Mouse (Mus musculus) macrophage (primary cell): ENCODE measurements around the gene Bag6. TPM values are rescaled to one million over a fixed set of nuclear protein-coding genes. Genes with fewer than 3 reads are reported as not detected.

Experiments
- H3K27ac ChIP-seq: fragments of 350-480 bp; formaldehyde crosslinking; 2 replicates; pipeline ENCODE4 v1.9.0; 2021
- H3K36me3 ChIP-seq: fragments of 350-480 bp; formaldehyde crosslinking; 2 replicates; pipeline ENCODE4 v1.9.0; 2021; ENCODE audit errors: inconsistent target
- H3K4me3 ChIP-seq: fragments of 350-480 bp; formaldehyde crosslinking; 2 replicates; pipeline ENCODE4 v1.9.0; 2021; ENCODE audit errors: inconsistent target
- H3K79me2 ChIP-seq: fragments of 350-480 bp; formaldehyde crosslinking; 2 replicates; pipeline ENCODE4 v1.9.0; 2021; ENCODE audit errors: inconsistent target
- WGBS: methylation state at CpG from one replicate; pipeline ENCODE4 v1.1.7; 2026; ENCODE audit warnings: inconsistent platforms; ENCODE audit not compliant: missing documents; 5-methylcytosine and 5-hydroxymethylcytosine counted together
- polyA plus RNA-seq: library from polyadenylated mRNA; stranded (reverse); fragments of 250-400 nt; gene quantifications from 3 replicates; pipeline ENCODE4 v1.2.4, GENCODE M21; 2018; ENCODE audit warnings: inconsistent platforms

Bag6 gene
- polyA plus RNA-seq, 1 experiment from 2014 or later = 103 TPM

DNA sequence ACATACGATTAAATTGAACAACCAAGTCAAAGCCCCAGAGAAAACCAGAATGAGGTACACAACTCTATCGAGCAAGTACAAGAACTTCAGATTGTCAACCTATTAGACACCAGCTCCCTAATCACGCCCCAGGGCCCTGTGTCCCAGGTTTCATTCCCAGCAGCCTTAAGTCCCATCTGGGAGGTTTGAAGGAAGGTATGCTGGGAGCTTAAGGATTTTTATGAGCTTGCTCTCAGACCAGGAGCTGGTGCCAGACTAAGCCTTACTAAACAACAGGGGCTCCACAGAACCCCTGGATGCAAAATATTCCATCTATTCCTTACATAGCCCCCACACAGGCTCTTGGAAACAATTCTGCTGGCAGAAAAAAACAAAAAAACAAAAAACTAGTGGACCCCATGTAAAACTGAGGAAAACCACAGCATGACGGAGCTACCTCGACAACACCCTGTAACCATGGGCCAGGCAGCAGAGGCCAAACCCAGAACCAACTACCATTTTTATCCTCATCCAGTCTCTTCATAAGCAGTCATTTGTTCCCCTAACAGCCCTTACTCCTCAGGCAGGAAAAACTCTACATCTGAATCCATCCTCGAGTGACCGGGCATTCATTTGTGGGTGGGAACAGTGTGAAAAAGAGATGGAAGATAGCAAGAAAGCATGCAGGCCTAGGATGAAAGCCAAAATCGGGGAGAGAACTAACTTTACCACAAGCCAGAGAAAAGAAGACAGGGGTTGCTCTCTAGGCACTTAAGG, 28.5 kb downstream of the Bag6 start:
- Histone ChIP-seq H3K36me3 (peaks cover 45% of the 10 kb centered on the region), H3K4me3 (peak overlapping the region; percentile 79), H3K27ac (peak overlapping the region; percentile 76), H3K79me2 (peaks cover 74% of the 10 kb centered on the region)
- 6% methylated on average over 8 of the region's 8 CpGs for WGBS

DNA sequence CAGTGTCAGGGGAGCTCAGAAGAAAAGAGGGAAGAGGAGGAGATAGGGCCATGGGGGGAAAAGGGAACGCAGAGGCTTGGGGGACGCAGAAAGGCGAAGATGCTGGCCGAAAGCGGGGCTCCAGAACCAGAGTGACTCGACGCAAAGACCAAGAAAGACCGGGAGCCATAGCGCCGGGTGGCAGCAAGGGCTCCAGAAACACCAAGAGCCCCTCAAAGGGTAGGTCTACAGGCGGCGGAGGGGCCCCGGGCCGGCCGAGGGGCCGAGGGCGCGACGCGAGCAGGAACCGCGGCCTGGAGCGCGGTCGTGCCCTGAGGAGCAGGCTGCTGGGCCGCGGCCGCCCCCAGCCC, 29.2 kb downstream of the Bag6 start:
- peak overlapping the region; percentile 76 for H3K27ac ChIP-seq
- H3K4me3 ChIP-seq = peak overlapping the region; percentile 79
- peaks cover 38% of the 10 kb centered on the region for H3K36me3 ChIP-seq
- WGBS = 0% methylated on average over 28 of the region's 28 CpGs
- H3K79me2 ChIP-seq = peaks cover 69% of the 10 kb centered on the region

DNA sequence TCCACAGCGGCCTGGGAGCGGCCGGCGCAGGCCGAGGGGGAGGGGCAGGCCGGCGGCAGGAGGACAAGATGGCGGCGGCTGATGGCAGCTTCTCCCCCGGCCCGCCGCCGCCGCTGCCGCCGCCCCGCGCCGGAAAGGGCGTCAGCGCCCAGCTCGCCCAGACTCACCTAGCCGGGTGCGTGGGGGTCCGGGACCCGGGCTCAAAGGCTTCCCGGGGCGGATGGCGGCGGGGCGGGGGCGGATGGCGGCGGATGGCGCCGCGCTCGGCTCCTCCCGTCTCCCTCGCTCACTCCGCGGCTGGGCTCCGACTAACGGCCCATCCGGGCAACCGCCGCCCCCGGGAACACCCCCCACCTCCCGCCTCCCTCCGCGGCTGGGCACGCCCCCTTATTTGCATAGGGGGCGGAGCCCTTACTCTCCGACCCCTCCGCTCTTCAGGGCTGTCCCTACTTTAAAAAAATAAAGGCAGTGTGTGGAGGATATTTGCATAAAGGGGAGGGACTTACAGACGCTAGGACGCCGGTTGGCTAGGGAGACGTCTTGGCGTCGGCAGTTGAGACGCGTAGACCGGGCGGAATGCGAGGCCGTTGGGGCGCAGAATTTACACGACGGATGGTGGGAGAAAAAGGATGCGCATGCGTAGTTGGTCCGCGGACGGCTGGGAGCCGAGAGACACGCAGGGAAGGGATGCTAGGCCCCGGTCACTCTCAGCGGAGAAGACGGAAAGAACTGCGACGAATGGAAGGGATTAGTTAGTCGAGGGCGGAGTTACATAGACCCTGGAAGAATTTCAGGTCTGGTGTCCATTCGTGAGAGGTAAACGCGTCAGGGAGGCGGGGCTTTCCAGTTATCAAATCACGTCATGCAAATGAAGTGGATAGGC, 29.8 kb downstream of the Bag6 start, which contains the start of gene Prrc2a:
Gene Prrc2a (minus strand): TSS at position 330 of the 883 bp plus-strand sequence.
- peak within 1 kb of the TSS; percentile 83 for H3K27ac ChIP-seq
- H3K36me3 ChIP-seq = peaks cover 34% of the 10 kb centered on the region
- peak within 1 kb of the TSS; percentile 79 for H3K4me3 ChIP-seq
- H3K79me2 ChIP-seq = peaks cover 67% of the 10 kb centered on the region
- under 1% methylated on average over 51 of the region's 89 CpGs for WGBS

DNA sequence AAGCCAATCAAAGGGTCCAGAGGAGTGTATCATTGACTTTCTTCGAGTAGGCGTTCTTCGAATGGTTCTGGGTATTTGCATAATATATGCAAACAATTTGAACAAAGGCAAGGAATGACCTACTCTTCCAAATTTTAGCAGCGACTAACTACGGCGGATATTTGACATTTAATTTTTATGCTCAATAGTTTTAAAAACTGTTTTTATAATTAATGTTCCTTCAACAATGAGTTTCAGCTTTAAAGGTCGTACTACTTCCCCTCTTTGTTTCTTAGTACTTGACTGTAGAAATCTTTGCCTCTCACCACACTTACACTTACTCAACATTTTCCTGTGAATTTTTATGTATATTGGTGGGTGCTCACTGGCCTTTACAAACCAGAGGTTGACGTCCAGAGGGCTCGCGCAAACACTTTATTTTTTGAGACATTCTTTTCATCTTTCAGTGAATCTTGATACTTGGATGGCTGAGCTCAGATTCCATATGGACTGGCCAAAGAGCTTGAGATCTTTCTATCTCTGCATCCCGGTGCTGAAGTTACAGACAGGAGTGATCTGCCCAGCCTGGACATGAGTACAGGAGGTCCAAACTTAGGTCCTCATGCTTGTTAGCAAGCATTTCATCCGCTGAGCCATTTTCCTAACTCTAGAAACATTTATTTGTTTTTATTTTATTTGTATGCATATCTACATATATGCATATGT, 30.6 kb downstream of the Bag6 start:
- Histone ChIP-seq H3K36me3 (peaks cover 32% of the 10 kb centered on the region), H3K79me2 (peaks cover 67% of the 10 kb centered on the region), H3K27ac (peak overlapping the region; percentile 83), H3K4me3 (peak overlapping the region; percentile 48)
- 20% methylated on average over 12 of the region's 12 CpGs for WGBS

DNA sequence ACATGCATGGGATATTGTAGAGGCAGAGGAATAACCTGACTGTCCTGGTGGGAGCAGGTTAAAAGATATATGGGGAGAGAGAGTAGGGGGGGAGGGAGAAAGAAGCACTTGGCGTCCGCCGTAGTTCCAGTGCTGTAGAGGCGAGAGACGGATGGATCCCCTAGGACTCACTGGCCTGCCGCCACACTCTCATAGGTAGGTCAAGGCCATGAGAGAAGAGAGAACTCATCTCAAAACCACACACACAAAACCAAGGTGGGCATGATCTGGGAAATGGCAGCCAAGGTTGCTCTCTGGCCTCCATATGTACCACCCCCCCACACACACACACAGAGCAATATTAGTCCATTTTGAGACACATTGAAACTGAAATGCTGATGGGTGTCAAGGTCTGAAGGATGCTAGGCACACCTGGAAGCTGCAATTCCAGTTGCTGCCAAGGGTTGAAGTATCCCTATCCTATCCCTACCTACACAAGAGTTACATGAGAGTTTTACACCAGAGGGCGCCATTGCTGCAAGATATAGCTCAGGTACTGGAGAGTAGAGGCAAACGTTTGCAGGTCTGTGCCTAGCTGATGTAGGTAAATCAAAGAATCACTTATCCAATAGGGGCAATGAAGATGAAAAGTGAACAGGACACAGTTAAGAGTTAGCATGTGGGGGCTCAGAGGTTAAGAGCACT, 31.5 kb downstream of the Bag6 start:
- WGBS = 71% methylated on average over 8 of the region's 8 CpGs
- H3K27ac ChIP-seq = no peak overlapping the region
- no peak overlapping the region for H3K4me3 ChIP-seq
- H3K79me2 ChIP-seq = peaks cover 67% of the 10 kb centered on the region
- H3K36me3 ChIP-seq = peaks cover 29% of the 10 kb centered on the region; the same call in 1 of the 2 replicates

DNA sequence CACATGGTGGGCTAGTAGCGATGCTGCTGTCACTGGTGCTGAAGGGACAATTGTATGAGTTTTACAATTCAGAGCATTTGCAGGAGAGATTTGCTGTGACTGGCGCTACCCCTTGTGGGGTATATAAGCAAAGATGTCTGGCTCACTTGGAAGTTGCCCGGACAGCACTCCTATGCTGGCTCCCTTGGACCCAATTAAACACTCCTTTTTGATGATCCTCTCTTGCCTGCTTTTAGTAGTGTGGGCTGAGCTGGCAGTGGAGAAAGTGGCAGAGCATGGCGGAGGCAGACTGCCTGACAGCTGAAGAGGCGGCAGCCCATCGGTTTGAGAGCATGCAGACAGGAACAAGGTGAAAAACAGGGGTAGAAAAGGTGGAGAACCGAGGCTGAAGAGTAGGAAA, 32.8 kb downstream of the Bag6 start:
- H3K27ac ChIP-seq = no peak overlapping the region
- no peak overlapping the region for H3K4me3 ChIP-seq
- peaks cover 63% of the 10 kb centered on the region for H3K79me2 ChIP-seq
- peaks cover 23% of the 10 kb centered on the region; the same call in 1 of the 2 replicates for H3K36me3 ChIP-seq
- WGBS = 90% methylated on average over 7 of the region's 7 CpGs

DNA sequence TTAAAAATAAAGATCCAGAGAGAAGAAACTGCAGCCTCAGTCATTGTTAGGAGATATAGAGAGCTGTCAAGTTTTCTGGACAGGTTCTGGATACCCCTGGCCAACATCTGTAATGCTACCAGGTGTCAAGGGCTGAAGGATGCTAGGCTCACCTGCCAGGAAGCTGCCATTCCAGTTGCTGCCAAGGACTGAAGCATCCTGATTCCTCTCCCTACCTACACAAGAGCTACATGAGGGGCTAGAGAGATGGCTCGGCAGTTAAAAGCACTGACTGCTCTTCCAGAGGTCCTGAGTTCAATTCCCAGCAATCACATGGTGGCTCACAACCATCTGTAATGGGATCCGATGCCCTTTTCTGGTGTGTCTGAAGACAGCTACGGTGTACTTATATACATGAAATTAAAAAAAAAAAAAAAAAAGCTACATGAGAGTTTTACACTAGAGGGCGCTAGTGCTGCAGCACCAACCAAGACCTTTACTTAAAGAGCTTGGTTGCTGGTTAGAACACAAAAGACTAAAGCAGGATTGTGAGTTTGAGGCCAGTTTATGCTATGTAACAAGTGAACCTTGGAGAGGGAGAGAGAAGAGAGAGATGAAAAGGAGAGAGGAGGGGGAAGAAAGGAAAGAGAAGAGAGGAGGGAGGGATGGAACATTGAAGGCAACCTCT, 33.7 kb downstream of the Bag6 start:
- peaks cover 23% of the 10 kb centered on the region; the same call in 1 of the 2 replicates for H3K36me3 ChIP-seq
- 23% methylated on average over 4 of the region's 4 CpGs for WGBS
- H3K27ac ChIP-seq = no peak overlapping the region
- no peak overlapping the region for H3K4me3 ChIP-seq
- H3K79me2 ChIP-seq = peaks cover 54% of the 10 kb centered on the region

DNA sequence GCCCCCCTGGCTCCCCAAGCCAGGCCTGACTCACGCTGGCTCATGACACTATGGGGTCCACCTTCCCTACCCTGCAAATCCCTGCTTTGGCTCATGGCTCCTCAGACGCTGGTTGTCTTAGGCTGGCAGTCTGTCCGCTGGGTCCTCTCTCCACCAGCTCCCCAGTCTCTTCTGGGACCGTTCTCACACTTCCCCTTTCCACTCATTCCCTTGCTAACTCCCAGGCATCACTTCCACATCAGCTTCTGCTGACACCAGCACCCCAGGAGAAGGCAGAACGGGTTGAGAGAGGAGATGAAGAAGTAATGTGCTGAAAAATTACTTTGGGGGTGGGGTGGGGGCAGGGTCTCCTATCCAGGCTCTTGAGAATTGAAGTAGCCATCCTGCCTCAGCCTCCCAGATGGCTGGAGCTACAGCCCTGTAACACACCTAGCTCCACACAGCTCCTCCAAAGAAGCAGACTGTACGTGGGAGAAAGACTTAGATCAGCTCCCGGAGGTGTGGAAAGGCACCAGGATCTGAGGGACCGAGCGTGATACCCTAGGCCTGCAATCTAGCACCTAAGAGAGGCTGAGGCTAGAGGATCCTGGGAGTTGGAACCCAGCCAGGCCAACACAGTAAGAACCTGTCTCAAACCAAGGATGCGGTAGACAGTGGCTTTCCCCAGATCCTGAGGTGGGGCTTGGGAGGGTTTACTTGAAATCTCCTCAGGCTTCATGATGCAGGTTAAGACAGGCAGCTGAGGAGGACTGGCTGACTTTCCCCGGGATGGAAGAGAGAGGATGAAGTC, 37.7 kb downstream of the Bag6 start:
- Histone ChIP-seq H3K27ac (peak overlapping the region; percentile 88), H3K79me2 (peaks cover 41% of the 10 kb centered on the region; the same call in 1 of the 2 replicates), H3K4me3 (peak overlapping the region; percentile 42), H3K36me3 (peaks cover 22% of the 10 kb centered on the region; the same call in 1 of the 2 replicates)
- 29% methylated on average over 11 of the region's 11 CpGs for WGBS

GRCm38 (mm10) chr17:35173329-35173728, 38.4 kb downstream of the Bag6 start:
- H3K79me2 ChIP-seq = peaks cover 34% of the 10 kb centered on the region; the same call in 1 of the 2 replicates
- 56% methylated on average over 3 of the region's 3 CpGs for WGBS
- no peak overlapping the region for H3K4me3 ChIP-seq
- H3K36me3 ChIP-seq = peaks cover 15% of the 10 kb centered on the region; the same call in 1 of the 2 replicates
- peak overlapping the region; percentile 88 for H3K27ac ChIP-seq

GRCm38 (mm10) chr17:35174201-35174977, 39.4 kb downstream of the Bag6 start:
- 49% methylated on average over 7 of the region's 8 CpGs for WGBS
- Histone ChIP-seq H3K4me3 (no peak overlapping the region), H3K36me3 (peaks cover 14% of the 10 kb centered on the region; the same call in 1 of the 2 replicates), H3K27ac (peak overlapping the region; percentile 88), H3K79me2 (peaks cover 30% of the 10 kb centered on the region; the same call in 1 of the 2 replicates)

DNA sequence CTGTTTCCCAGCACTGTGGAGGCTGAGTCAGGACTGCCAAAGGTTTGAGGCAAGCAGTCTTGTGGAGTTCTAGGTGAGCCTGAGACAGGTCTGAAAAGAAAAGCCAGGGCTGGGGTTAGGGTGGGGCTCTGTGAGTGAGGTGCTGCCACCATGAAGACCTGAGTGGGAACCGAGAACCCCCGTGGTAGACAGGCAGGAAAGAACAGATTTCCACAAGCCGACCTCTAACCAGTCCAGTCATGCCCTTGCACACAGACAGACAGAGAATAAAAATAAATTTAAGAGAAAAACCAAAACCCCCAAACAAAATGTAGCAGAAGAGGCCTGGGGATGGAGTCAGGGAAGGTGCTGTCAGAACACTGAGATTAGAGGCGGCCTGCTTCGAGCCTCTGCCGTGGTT, 40.4 kb downstream of the Bag6 start:
- Histone ChIP-seq H3K27ac (no peak overlapping the region), H3K36me3 (peaks cover 6% of the 10 kb centered on the region; the same call in 1 of the 2 replicates), H3K4me3 (no peak overlapping the region), H3K79me2 (peaks cover 20% of the 10 kb centered on the region; the same call in 1 of the 2 replicates)
- WGBS = 67% methylated on average over 6 of the region's 6 CpGs

- no peak within 1 kb of the TSS for H3K27ac ChIP-seq
- peaks cover 15% of the 10 kb centered on the region; the same call in 1 of the 2 replicates for H3K79me2 ChIP-seq
- H3K4me3 ChIP-seq = no peak within 1 kb of the TSS
- WGBS = 88% methylated on average over 2 of the region's 2 CpGs
- H3K36me3 ChIP-seq = peaks cover 2% of the 10 kb centered on the region; the same call in 1 of the 2 replicates
Observed at GRCm38 (mm10) chr17:35175968-35176367, 41.0 kb downstream of the Bag6 start, which contains the start of gene Aif1. Gene Aif1, minus strand, starts transcription at chr17:35176068.
